Mouse (Mus musculus): ENCODE data around the gene Arhgap17. TPM values are rescaled to one million over a fixed set of nuclear protein-coding genes. Genes with fewer than 3 reads are reported as not detected.

Gene Arhgap17
- polyA plus RNA-seq, 1 experiment from 2014 or later, result 6.8 TPM

GRCm38 (mm10) chr7:123361229-123361980 is 8.3 kb downstream of the Arhgap17 start:
- no peak for ATAC-seq
- Histone ChIP-seq H3K36me3 (replicated peaks; ENCODE audit: insufficient read depth, low read length) (no peaks in the 10 kb centered on the region; the same call in 1 of the 2 replicates), H3K9ac (replicated peaks) (no peak overlapping the region), H3K4me1 (ENCODE audit: insufficient read depth) (peaks cover 25% of the 10 kb centered on the region), H3K27ac (ENCODE audit: low read depth) (no peak overlapping the region), H3K9me3 (ENCODE audit: low read length) (no peaks in the 10 kb centered on the region), H3K4me3 (ENCODE audit: low read depth, low read length) (no peak overlapping the region), H3K27me3 (ENCODE audit: insufficient read depth, low read length) (no peaks in the 10 kb centered on the region), H3K4me2 (ENCODE audit: low read depth, low read length) (no peak overlapping the region)
- TF ChIP-seq EP300 (IDR thresholded peaks at IDR 0.05; ENCODE audit: low read depth) (no peak), CTCF (IDR thresholded peaks at IDR 0.05; ENCODE audit: low read depth) (no peak)
- no peak for DNase-seq
- WGBS (ENCODE audit: insufficient replicate concordance), result 85% methylated on average over 7 of the region's 7 CpGs

DNA sequence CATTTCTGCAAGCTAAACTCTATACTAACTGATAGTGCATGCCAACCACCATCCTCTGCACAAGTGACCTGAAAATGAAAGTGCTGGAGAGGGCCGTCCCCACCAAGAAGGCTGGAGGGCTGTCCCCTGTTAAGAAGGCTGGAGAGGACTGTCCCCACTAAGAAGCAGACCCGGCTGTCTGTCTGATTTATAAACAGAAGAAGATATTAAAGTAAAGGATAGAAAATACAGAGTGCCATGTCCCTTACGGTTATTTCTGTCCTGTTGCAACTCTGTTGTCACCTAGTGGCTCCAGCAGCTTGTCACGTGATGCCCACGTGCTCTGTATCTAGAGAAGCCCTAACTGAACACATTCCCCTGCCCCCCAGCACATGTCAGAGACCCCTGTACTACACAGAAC is 9.5 kb downstream of the Arhgap17 start:
- Histone ChIP-seq H3K9me3 (ENCODE audit: low read length) (no peaks in the 10 kb centered on the region), H3K4me3 (ENCODE audit: low read depth, low read length) (no peak overlapping the region), H3K4me1 (ENCODE audit: insufficient read depth) (peaks cover 17% of the 10 kb centered on the region), H3K27ac (ENCODE audit: low read depth) (no peak overlapping the region), H3K9ac (replicated peaks) (no peak overlapping the region), H3K27me3 (ENCODE audit: insufficient read depth, low read length) (no peaks in the 10 kb centered on the region), H3K36me3 (replicated peaks; ENCODE audit: insufficient read depth, low read length) (no peaks in the 10 kb centered on the region; the same call in 1 of the 2 replicates), H3K4me2 (ENCODE audit: low read depth, low read length) (no peak overlapping the region)
- DNase-seq (no peak), ATAC-seq (no peak)
- 77% methylated on average over 5 of the region's 5 CpGs for WGBS (ENCODE audit: insufficient replicate concordance)
- TF ChIP-seq EP300 (IDR thresholded peaks at IDR 0.05; ENCODE audit: low read depth) (no peak), CTCF (IDR thresholded peaks at IDR 0.05; ENCODE audit: low read depth) (no peak)

DNA sequence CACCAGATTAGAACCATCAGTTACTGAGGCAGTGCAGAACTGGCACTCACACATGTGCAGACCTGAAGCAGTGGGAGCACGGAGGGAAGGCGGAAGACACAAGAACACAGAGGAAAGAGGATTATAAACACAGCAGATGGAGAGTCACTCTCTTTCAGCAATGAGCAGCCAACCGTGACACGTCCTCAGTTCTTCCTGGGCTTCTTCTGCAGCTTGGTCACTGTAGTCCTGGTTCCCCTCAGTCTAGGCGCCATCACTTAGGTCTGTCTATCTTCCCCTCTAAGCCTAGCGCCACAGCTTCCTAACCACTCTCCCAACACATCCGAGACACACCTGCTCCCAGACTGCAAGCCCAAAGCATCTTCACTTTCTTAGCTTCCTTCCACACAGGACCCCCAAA is 10.6 kb downstream of the Arhgap17 start:
- no peaks in the 10 kb centered on the region; the same call in 1 of the 2 replicates for H3K36me3 ChIP-seq (replicated peaks; ENCODE audit: insufficient read depth, low read length)
- no peaks in the 10 kb centered on the region for H3K27me3 ChIP-seq (ENCODE audit: insufficient read depth, low read length)
- 87% methylated on average over 7 of the region's 7 CpGs for WGBS (ENCODE audit: insufficient replicate concordance)
- H3K4me2 ChIP-seq (ENCODE audit: low read depth, low read length), result no peak overlapping the region
- H3K4me1 ChIP-seq (ENCODE audit: insufficient read depth), result peaks cover 26% of the 10 kb centered on the region
- no peak overlapping the region for H3K4me3 ChIP-seq (ENCODE audit: low read depth, low read length)
- no peak for DNase-seq
- no peak overlapping the region for H3K27ac ChIP-seq (ENCODE audit: low read depth)
- TF ChIP-seq CTCF (IDR thresholded peaks at IDR 0.05; ENCODE audit: low read depth) (no peak), EP300 (IDR thresholded peaks at IDR 0.05; ENCODE audit: low read depth) (no peak)
- ATAC-seq, result no peak
- no peak overlapping the region for H3K9ac ChIP-seq (replicated peaks)
- no peaks in the 10 kb centered on the region for H3K9me3 ChIP-seq (ENCODE audit: low read length)

GRCm38 (mm10) chr7:123356158-123356557 is 13.6 kb downstream of the Arhgap17 start:
- no peak overlapping the region for H3K4me2 ChIP-seq (ENCODE audit: low read depth, low read length)
- H3K9me3 ChIP-seq (ENCODE audit: low read length), result no peaks in the 10 kb centered on the region
- H3K27ac ChIP-seq (ENCODE audit: low read depth), result peak overlapping the region; percentile 39; the same call in 1 of the 2 replicates
- no peaks in the 10 kb centered on the region for H3K27me3 ChIP-seq (ENCODE audit: insufficient read depth, low read length)
- no peak overlapping the region for H3K9ac ChIP-seq (replicated peaks)
- peaks cover 51% of the 10 kb centered on the region for H3K4me1 ChIP-seq (ENCODE audit: insufficient read depth)
- DNase-seq (no peak), ATAC-seq (no peak)
- no peaks in the 10 kb centered on the region; the same call in 1 of the 2 replicates for H3K36me3 ChIP-seq (replicated peaks; ENCODE audit: insufficient read depth, low read length)
- 67% methylated on average over 3 of the region's 3 CpGs for WGBS (ENCODE audit: insufficient replicate concordance)
- TF ChIP-seq EP300 (IDR thresholded peaks at IDR 0.05; ENCODE audit: low read depth), result no peak
- TF ChIP-seq CTCF (IDR thresholded peaks at IDR 0.05; ENCODE audit: low read depth), result no peak
- H3K4me3 ChIP-seq (ENCODE audit: low read depth, low read length), result no peak overlapping the region

DNA sequence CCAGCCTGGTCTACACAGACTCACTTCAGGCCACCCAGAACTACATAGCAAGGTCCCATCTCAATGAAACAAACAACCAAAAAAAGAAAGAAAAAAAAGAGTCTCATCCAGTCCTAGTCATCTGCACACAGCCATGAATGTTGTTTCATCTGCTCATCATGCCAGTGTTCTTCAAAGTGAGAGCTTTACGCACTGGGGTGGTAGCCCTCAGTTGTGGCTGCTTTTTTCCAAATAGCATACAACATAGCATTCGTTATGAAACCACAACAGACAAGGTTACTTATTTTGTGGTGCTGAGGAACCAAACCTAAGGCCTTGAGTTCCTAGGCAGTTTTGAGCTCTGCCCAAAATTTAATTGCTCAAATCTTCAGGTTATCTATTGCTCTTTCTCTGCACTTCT is 14.9 kb downstream of the Arhgap17 start:
- TF ChIP-seq CTCF (IDR thresholded peaks at IDR 0.05; ENCODE audit: low read depth) (no peak), EP300 (IDR thresholded peaks at IDR 0.05; ENCODE audit: low read depth) (no peak)
- DNase-seq, result no peak
- Histone ChIP-seq H3K4me3 (ENCODE audit: low read depth, low read length) (no peak overlapping the region), H3K27ac (ENCODE audit: low read depth) (no peak overlapping the region), H3K4me1 (ENCODE audit: insufficient read depth) (peaks cover 49% of the 10 kb centered on the region), H3K9ac (replicated peaks) (no peak overlapping the region), H3K36me3 (replicated peaks; ENCODE audit: insufficient read depth, low read length) (no peaks in the 10 kb centered on the region), H3K9me3 (ENCODE audit: low read length) (no peaks in the 10 kb centered on the region), H3K27me3 (ENCODE audit: insufficient read depth, low read length) (no peaks in the 10 kb centered on the region), H3K4me2 (ENCODE audit: low read depth, low read length) (no peak overlapping the region)
- WGBS (ENCODE audit: insufficient replicate concordance), result 62% methylated on average over 2 of the region's 2 CpGs
- ATAC-seq, result no peak

- Histone ChIP-seq H3K4me3 (ENCODE audit: low read depth, low read length) (no peak overlapping the region), H3K36me3 (replicated peaks; ENCODE audit: insufficient read depth, low read length) (no peaks in the 10 kb centered on the region)
- 49% methylated on average over 5 of the region's 5 CpGs for WGBS (ENCODE audit: insufficient replicate concordance)
Measured at GRCm38 (mm10) chr7:123354392-123354791, 15.3 kb downstream of the Arhgap17 start.

More at GRCm38 (mm10) chr7:123354392-123354791, 15.3 kb downstream of the Arhgap17 start:
- Histone ChIP-seq H3K9me3 (ENCODE audit: low read length) (no peaks in the 10 kb centered on the region), H3K4me1 (ENCODE audit: insufficient read depth) (peaks cover 52% of the 10 kb centered on the region), H3K9ac (replicated peaks) (no peak overlapping the region), H3K27ac (ENCODE audit: low read depth) (no peak overlapping the region), H3K4me2 (ENCODE audit: low read depth, low read length) (peak overlapping the region; percentile 54), H3K27me3 (ENCODE audit: insufficient read depth, low read length) (no peaks in the 10 kb centered on the region)
- ATAC-seq (no peak), DNase-seq (no peak)
- TF ChIP-seq CTCF (IDR thresholded peaks at IDR 0.05; ENCODE audit: low read depth) (no peak), EP300 (IDR thresholded peaks at IDR 0.05; ENCODE audit: low read depth) (no peak)

Measured in liver, postnatal 0 days (tissue).